Mouse (Mus musculus) liver, embryonic 16.5 days (tissue): ENCODE measurements around the gene Crip1. TPM values are rescaled to one million over a fixed set of nuclear protein-coding genes. Genes with fewer than 3 reads are reported as not detected.

Experiments
- ATAC-seq: fragments of 200-750 bp; cut with Nextera tagmentation; 2 replicates; pipeline ENCODE4 v1.8.0; 2017; ENCODE audit warnings: low read depth, mild to moderate bottlenecking, moderate number of reproducible peaks, moderate library complexity
- H3K27ac ChIP-seq: fragments of 300-500 bp; sonication (generic); 2 replicates; pipeline ENCODE4 v1.5.1; 2014; ENCODE audit warnings: mild to moderate bottlenecking, low read length
- H3K27me3 ChIP-seq: fragments of 300-500 bp; sonication (generic); 2 replicates; pipeline ENCODE4 v1.6.1; 2014; ENCODE audit warnings: low read depth, low read length, mixed read lengths; ENCODE audit not compliant: control insufficient read depth, insufficient read depth
- H3K36me3 ChIP-seq: fragments of 300-500 bp; sonication (generic); 2 replicates; pipeline ENCODE4 v1.6.1; 2014; ENCODE audit warnings: mild to moderate bottlenecking; ENCODE audit not compliant: control insufficient read depth, insufficient read depth
- H3K4me1 ChIP-seq: fragments of 300-500 bp; sonication (generic); 2 replicates; pipeline ENCODE4 v1.6.1; 2014; ENCODE audit warnings: low read depth, low read length, mixed read lengths; ENCODE audit not compliant: control insufficient read depth
- H3K4me2 ChIP-seq: fragments of 300-500 bp; sonication (generic); 2 replicates; pipeline ENCODE4 v1.6.1; 2014; ENCODE audit warnings: low read depth, low read length, mixed read lengths
- H3K4me3 ChIP-seq: fragments of 300-500 bp; sonication (generic); 2 replicates; pipeline ENCODE4 v1.5.1; 2014; ENCODE audit warnings: low read depth, mild to moderate bottlenecking, low read length
- H3K9ac ChIP-seq: fragments of 300-500 bp; sonication (generic); 2 replicates; pipeline ENCODE4 v1.6.1; 2014; ENCODE audit warnings: low read depth, low read length
- H3K9me3 ChIP-seq: fragments of 300-500 bp; sonication (generic); replicated peaks from 2 replicates; pipeline ENCODE4 v1.6.1; 2016; ENCODE audit warnings: low read length; ENCODE audit not compliant: control insufficient read depth
- WGBS: fragments of 180-500 bp; shearing (Covaris S2); extraction: QIAGEN DNeasy Blood & Tissue Kit; methylation state at CpG from one replicate; pipeline ENCODE4 v1.1.7; 2014; ENCODE audit not compliant: insufficient replicate concordance; 5-methylcytosine and 5-hydroxymethylcytosine counted together
- polyA plus RNA-seq: library from polyadenylated mRNA; unstranded; fragments of >200 nt; fragmentation: Nextera tagmentation; extraction: Ambion mirVana; gene quantifications from 2 replicates; pipeline ENCODE4 v1.2.1, GENCODE M21; 2015

Crip1 gene
- polyA plus RNA-seq, 1 experiment from 2014 or later: 102 TPM

DNA sequence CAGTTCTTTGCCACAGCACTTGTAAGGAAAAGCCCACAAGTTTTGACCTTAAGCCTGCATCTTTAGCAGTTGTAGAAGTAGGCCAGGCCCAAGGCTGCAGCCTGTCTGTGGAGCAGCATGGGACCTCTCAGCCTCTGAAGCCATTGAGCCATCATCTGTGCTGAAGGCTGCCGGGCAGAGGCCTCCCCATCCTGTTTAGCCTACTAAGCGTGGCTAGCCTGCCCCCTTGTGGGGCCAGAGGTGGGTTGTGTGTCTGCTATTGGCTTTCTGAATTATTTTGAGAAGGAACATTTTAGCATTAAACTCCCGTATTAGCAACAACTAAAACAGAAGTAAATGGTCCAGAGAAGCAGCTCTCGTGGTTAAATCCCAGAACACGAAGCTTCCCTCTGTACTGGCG is 43.7 kb upstream of the Crip1 start:
- WGBS: 53% methylated on average over 6 of the region's 6 CpGs
- Histone ChIP-seq H3K9me3 (no peaks in the 10 kb centered on the region), H3K4me2 (no peak overlapping the region), H3K36me3 (no peaks in the 10 kb centered on the region), H3K27ac (peak overlapping the region; percentile 46), H3K9ac (no peak overlapping the region), H3K4me3 (no peak overlapping the region), H3K4me1 (peaks cover 71% of the 10 kb centered on the region), H3K27me3 (no peaks in the 10 kb centered on the region)
- 0 out of 2 replicates have a peak, but pooled peaks have one; percentile 10 for ATAC-seq

DNA sequence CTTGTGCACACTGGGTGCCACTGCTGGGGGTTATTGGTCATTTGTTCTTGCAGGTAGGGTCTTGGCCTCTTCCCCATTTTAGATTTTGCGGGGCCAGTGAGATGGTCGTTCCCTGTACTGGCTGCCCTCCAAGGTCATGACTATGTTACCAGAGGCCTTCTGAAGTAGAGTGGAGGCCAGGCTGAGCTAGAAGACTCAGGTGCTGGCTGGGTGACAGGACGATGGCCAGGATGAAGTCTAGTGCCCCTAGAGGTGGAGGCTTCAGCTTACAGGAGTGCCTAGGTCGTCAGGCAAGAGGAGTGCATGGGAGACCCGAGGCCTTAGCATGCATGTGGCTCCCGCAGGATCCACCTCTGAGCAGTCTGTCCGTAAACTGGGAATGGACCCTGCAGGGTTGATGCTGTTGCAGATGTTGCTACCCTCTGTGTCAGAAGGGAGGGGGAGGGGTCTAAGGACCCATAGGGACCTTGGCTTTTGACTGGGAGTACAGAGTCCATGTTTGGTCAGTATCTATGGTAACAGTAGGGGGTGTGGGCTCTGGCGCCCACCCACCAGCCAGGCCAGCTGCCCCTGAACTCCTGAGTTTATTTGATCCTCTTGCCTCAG is 42.2 kb upstream of the Crip1 start:
- Histone ChIP-seq H3K27ac (no peak overlapping the region; the same call in 1 of the 2 replicates), H3K4me3 (no peak overlapping the region), H3K4me2 (no peak overlapping the region), H3K9me3 (no peaks in the 10 kb centered on the region), H3K9ac (no peak overlapping the region), H3K4me1 (peaks cover 78% of the 10 kb centered on the region), H3K36me3 (no peaks in the 10 kb centered on the region), H3K27me3 (no peaks in the 10 kb centered on the region)
- no peak for ATAC-seq
- 61% methylated on average over 8 of the region's 8 CpGs for WGBS

DNA sequence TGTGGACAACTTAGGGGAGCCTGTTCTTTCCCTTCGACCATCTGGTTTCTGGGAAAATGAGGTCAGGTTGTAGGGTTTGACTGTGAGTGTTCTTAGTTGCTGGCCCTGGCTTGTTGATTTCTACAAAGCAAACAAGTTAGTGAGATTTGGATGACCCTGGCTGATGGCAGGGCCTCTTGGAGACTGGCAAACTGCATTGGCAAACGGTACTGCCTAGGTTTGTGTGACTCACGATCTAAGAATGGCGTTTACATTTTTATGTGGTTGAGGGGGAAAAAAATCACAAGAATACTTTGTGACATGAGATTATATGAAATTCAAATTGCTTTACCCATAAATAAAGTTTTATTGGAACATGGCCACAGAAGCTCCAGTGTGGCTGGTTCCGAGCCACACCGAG is 39.7 kb upstream of the Crip1 start:
- no peak overlapping the region for H3K4me2 ChIP-seq
- no peaks in the 10 kb centered on the region for H3K36me3 ChIP-seq
- H3K4me3 ChIP-seq: no peak overlapping the region
- ATAC-seq: no peak
- no peaks in the 10 kb centered on the region for H3K27me3 ChIP-seq
- WGBS: 80% methylated on average over 6 of the region's 6 CpGs
- peak overlapping the region; percentile 2; the same call in 1 of the 2 replicates for H3K9ac ChIP-seq
- H3K4me1 ChIP-seq: peaks cover 71% of the 10 kb centered on the region
- peak overlapping the region; percentile 91 for H3K27ac ChIP-seq
- H3K9me3 ChIP-seq: no peaks in the 10 kb centered on the region

- no peaks in the 10 kb centered on the region for H3K9me3 ChIP-seq
- H3K4me1 ChIP-seq: peaks cover 66% of the 10 kb centered on the region
- H3K4me3 ChIP-seq: 0 out of 2 replicates have a peak overlapping the region, but pooled peaks have one; percentile 8
- H3K4me2 ChIP-seq: peak overlapping the region; percentile 57
- H3K9ac ChIP-seq: peak overlapping the region; percentile 2
- H3K27me3 ChIP-seq: no peaks in the 10 kb centered on the region
- peak overlapping the region; percentile 91 for H3K27ac ChIP-seq
- WGBS: 20% methylated on average over 4 of the region's 4 CpGs
- H3K36me3 ChIP-seq: no peaks in the 10 kb centered on the region
- ATAC-seq: peak; percentile 93
Measured at GRCm38 (mm10) chr12:113107431-113108124, 38.5 kb upstream of the Crip1 start.

DNA sequence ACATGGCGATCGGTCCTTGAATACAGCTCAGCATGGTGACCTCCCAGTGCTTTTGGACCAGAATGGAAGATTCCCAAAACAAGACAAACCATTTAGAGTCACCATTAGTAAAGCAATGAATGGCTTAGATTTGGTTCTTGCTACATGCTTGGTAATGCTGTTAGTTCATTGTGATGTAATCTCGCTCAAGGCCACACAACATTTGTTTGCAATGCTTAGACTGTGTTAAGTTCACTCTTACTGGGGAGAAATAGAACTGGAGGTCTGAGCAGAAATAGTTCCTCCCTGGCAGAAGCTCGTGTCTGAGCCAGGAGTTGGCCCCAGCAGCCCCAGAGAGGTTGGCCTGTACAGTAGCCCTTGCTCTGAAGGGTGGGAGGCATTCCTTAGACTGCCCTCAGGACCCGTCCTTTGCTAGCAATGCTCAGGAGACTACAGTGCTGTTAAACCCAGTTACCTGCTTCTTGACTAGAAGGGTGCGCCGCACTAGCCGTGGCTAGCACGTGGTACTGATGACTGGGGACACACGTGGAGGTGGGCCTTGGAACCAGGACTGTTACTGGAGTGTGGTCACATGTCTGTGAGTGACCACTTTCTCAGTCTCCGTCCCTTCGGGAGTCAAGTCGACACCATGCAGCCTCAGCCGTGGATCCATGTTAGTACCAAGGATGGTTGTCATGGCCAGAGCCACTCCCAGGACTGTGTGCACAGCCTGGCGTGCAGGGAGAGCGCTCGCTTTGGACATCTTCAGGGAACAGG is 37.4 kb upstream of the Crip1 start:
- WGBS: 82% methylated on average over 17 of the region's 17 CpGs
- H3K9me3 ChIP-seq: no peaks in the 10 kb centered on the region
- H3K9ac ChIP-seq: no peak overlapping the region; the same call in none of the 2 replicates
- H3K36me3 ChIP-seq: no peaks in the 10 kb centered on the region
- H3K4me2 ChIP-seq: no peak overlapping the region
- H3K4me1 ChIP-seq: peaks cover 56% of the 10 kb centered on the region
- H3K27me3 ChIP-seq: no peaks in the 10 kb centered on the region
- H3K27ac ChIP-seq: peak overlapping the region; percentile 91
- ATAC-seq: no peak
- H3K4me3 ChIP-seq: no peak overlapping the region

DNA sequence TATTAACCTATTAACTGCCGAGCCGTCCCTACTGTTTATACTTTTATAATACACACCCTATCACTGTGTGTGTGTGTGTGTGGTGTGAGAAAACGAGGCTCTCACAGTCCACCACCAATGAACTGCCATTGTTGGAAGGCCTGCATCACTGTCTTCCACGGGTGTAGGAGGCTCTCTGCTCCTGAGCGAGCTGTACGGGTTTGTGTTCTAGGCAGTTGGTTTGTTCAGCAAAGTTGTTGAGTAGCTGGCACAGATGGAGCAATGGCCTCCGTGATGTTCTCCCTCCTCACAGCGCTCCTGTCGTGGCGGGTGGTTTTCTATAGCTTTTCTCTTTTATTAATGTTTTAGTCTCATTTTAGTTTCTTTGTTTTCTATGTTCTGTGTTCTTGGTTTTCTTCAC is 36.3 kb upstream of the Crip1 start:
- H3K9ac ChIP-seq: no peak overlapping the region
- H3K27ac ChIP-seq: no peak overlapping the region
- H3K4me1 ChIP-seq: peaks cover 45% of the 10 kb centered on the region
- no peak overlapping the region for H3K4me2 ChIP-seq
- H3K27me3 ChIP-seq: no peaks in the 10 kb centered on the region
- no peak for ATAC-seq
- H3K4me3 ChIP-seq: no peak overlapping the region
- H3K9me3 ChIP-seq: no peaks in the 10 kb centered on the region
- 84% methylated on average over 10 of the region's 10 CpGs for WGBS
- H3K36me3 ChIP-seq: no peaks in the 10 kb centered on the region

GRCm38 (mm10) chr12:113114141-113114540 is 32.0 kb upstream of the Crip1 start:
- no peaks in the 10 kb centered on the region for H3K9me3 ChIP-seq
- H3K36me3 ChIP-seq: peaks cover 7% of the 10 kb centered on the region
- no peaks in the 10 kb centered on the region for H3K27me3 ChIP-seq
- H3K4me2 ChIP-seq: no peak overlapping the region
- 81% methylated on average over 4 of the region's 4 CpGs for WGBS
- no peak overlapping the region for H3K27ac ChIP-seq
- ATAC-seq: no peak
- H3K9ac ChIP-seq: no peak overlapping the region
- H3K4me1 ChIP-seq: peaks cover 9% of the 10 kb centered on the region
- H3K4me3 ChIP-seq: no peak overlapping the region

DNA sequence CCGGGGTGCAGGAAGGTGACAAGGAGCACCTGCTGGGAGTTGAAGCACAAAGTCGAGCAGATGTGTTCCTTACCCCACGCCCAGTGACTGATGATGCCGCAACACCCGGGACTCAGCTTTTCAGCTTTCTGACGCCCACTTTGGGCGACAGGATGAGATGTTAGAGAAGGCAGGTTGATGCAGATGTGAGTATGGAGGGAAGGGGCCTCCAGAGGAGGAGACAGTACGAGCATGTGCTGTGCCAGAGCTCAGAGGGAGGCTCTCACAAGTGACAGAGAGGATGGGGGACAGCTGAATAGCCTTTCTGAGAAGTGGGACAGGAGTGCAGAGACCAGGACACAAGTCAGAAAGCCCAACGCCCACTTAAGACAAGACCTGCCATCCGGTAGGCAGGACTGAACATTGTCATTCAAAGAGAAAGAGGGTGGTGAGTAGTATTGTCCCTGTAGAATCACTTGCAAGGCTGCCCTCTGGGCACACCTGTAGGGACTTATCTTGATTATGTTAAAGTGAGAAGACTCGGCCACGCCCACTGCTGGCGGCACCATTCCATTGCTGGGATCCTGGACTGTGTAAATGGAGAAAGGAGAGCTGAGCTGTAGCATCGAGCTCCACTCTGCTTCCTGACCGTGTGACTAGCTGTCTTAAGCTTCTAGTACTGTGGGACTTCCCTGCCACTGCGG is 31.1 kb upstream of the Crip1 start:
- Histone ChIP-seq H3K4me1 (peaks cover 5% of the 10 kb centered on the region), H3K27ac (no peak overlapping the region), H3K27me3 (no peaks in the 10 kb centered on the region), H3K9ac (no peak overlapping the region), H3K9me3 (no peaks in the 10 kb centered on the region), H3K4me3 (no peak overlapping the region), H3K4me2 (no peak overlapping the region), H3K36me3 (peaks cover 8% of the 10 kb centered on the region)
- WGBS: 74% methylated on average over 16 of the region's 16 CpGs
- no peak for ATAC-seq
